Mouse (Mus musculus) forebrain, postnatal 0 days (tissue): ENCODE results near the gene Dpy19l3. TPM values are rescaled to one million over a fixed set of nuclear protein-coding genes. Genes with fewer than 3 reads are reported as not detected.
A peak's percentile ranks its signal among the peaks of the same experiment; 100 is the strongest.

Experiments
- ATAC-seq: fragments of 200-750 bp; cut with Nextera tagmentation; 2 replicates; pipeline ENCODE4 v1.8.0; 2017; ENCODE audit warnings: mild to moderate bottlenecking, moderate library complexity
- DNase-seq: peaks from one replicate; pipeline ENCODE4 v3.0.0-alpha.2; 2015
- H3K27ac ChIP-seq: fragments of 300-500 bp; sonication (generic); 2 replicates; pipeline ENCODE4 v1.5.1; 2014; ENCODE audit warnings: low read depth, mild to moderate bottlenecking, antibody characterized with exemption, low read length, moderate library complexity, mixed read lengths
- H3K27me3 ChIP-seq: fragments of 300-500 bp; sonication (generic); 2 replicates; pipeline ENCODE4 v1.6.1; 2014; ENCODE audit warnings: mild to moderate bottlenecking, low read length, mixed read lengths; ENCODE audit not compliant: insufficient read depth
- H3K36me3 ChIP-seq: fragments of 300-500 bp; sonication (generic); 2 replicates; pipeline ENCODE4 v1.6.1; 2014; ENCODE audit warnings: mild to moderate bottlenecking, moderate library complexity; ENCODE audit not compliant: insufficient read depth
- H3K4me1 ChIP-seq: fragments of 300-500 bp; sonication (generic); 2 replicates; pipeline ENCODE4 v1.6.1; 2014; ENCODE audit warnings: antibody characterized with exemption; ENCODE audit not compliant: insufficient read depth
- H3K4me2 ChIP-seq: fragments of 300-500 bp; sonication (generic); 2 replicates; pipeline ENCODE4 v1.6.1; 2014; ENCODE audit warnings: low read depth, mild to moderate bottlenecking, moderate library complexity
- H3K4me3 ChIP-seq: fragments of 300-500 bp; sonication (generic); 2 replicates; pipeline ENCODE4 v1.5.1; 2014; ENCODE audit warnings: low read depth, low read length, mixed read lengths
- H3K9ac ChIP-seq: fragments of 300-500 bp; sonication (generic); 2 replicates; pipeline ENCODE4 v1.6.1; 2014; ENCODE audit warnings: mild to moderate bottlenecking
- H3K9me3 ChIP-seq: fragments of 300-500 bp; sonication (generic); 2 replicates; pipeline ENCODE4 v1.6.1; 2016; ENCODE audit warnings: low read length
- CTCF ChIP-seq: sonication (generic); IDR thresholded peaks from 2 replicates; pipeline ENCODE4 v1.5.1; 2016; ENCODE audit warnings: antibody characterized with exemption, control low read depth, low read depth
- WGBS: fragments of 180-500 bp; shearing (Covaris S2); extraction: QIAGEN DNeasy Blood & Tissue Kit; methylation state at CpG from one replicate; pipeline ENCODE4 v1.1.7; 2014; 5-methylcytosine and 5-hydroxymethylcytosine counted together
- polyA plus RNA-seq: library from polyadenylated mRNA; unstranded; fragments of >200 nt; fragmentation: Nextera tagmentation; extraction: Ambion mirVana; gene quantifications from 2 replicates; pipeline ENCODE4 v1.2.1, GENCODE M21; 2015
- total RNA-seq: library from RNA; depleted of rRNA; stranded (reverse); fragments of >200 nt; gene quantifications from 2 replicates; pipeline ENCODE4 v1.2.3, GENCODE M21; 2014

The Dpy19l3 gene
- total and polyA plus RNA-seq, 2 experiments from 2014 or later, result 33.4 to 38.8 TPM

- Histone ChIP-seq H3K4me2 (no peak overlapping the region), H3K36me3 (peaks cover 52% of the 10 kb centered on the region), H3K4me3 (no peak overlapping the region), H3K27ac (no peak overlapping the region), H3K9ac (no peak overlapping the region), H3K9me3 (no peaks in the 10 kb centered on the region), H3K4me1 (no peaks in the 10 kb centered on the region), H3K27me3 (no peaks in the 10 kb centered on the region)
- WGBS, result 70% methylated on average over 14 of the region's 14 CpGs
- ATAC-seq, result no peak
- DNase-seq, result no peak
- TF ChIP-seq CTCF, result no peak
Observed at GRCm38 (mm10) chr7:35747397-35747964, 6.8 kb downstream of the Dpy19l3 start.

GRCm38 (mm10) chr7:35746686-35747396 is 7.4 kb downstream of the Dpy19l3 start:
- WGBS, result 94% methylated on average over 12 of the region's 12 CpGs
- Histone ChIP-seq H3K36me3 (peaks cover 52% of the 10 kb centered on the region), H3K27ac (no peak overlapping the region), H3K4me3 (no peak overlapping the region), H3K9ac (no peak overlapping the region), H3K27me3 (no peaks in the 10 kb centered on the region), H3K9me3 (no peaks in the 10 kb centered on the region), H3K4me2 (no peak overlapping the region), H3K4me1 (no peaks in the 10 kb centered on the region)
- no peak for TF ChIP-seq CTCF
- no peak for DNase-seq
- no peak for ATAC-seq

- H3K9ac ChIP-seq, result no peak overlapping the region
- H3K4me3 ChIP-seq, result no peak overlapping the region
- WGBS, result 93% methylated on average over 6 of the region's 6 CpGs
- H3K27me3 ChIP-seq, result no peaks in the 10 kb centered on the region
- no peak overlapping the region for H3K27ac ChIP-seq
- DNase-seq (no peak), ATAC-seq (no peak)
- no peaks in the 10 kb centered on the region for H3K4me1 ChIP-seq
- no peak overlapping the region for H3K4me2 ChIP-seq
- H3K9me3 ChIP-seq, result no peaks in the 10 kb centered on the region
- no peak for TF ChIP-seq CTCF
- peaks cover 47% of the 10 kb centered on the region for H3K36me3 ChIP-seq
Observed at GRCm38 (mm10) chr7:35745281-35745702, 9.0 kb downstream of the Dpy19l3 start.

GRCm38 (mm10) chr7:35744771-35745170 is 9.5 kb downstream of the Dpy19l3 start:
- no peak overlapping the region for H3K27ac ChIP-seq
- DNase-seq (no peak), ATAC-seq (no peak)
- H3K4me2 ChIP-seq, result no peak overlapping the region
- H3K9ac ChIP-seq, result no peak overlapping the region
- H3K27me3 ChIP-seq, result no peaks in the 10 kb centered on the region
- H3K4me3 ChIP-seq, result no peak overlapping the region
- TF ChIP-seq CTCF, result no peak
- no peaks in the 10 kb centered on the region for H3K9me3 ChIP-seq
- H3K4me1 ChIP-seq, result no peaks in the 10 kb centered on the region
- WGBS, result 88% methylated on average over 9 of the region's 9 CpGs
- peaks cover 47% of the 10 kb centered on the region for H3K36me3 ChIP-seq

- no peak overlapping the region for H3K4me3 ChIP-seq
- no peak overlapping the region for H3K4me2 ChIP-seq
- H3K4me1 ChIP-seq, result no peaks in the 10 kb centered on the region
- no peak for TF ChIP-seq CTCF
- H3K27me3 ChIP-seq, result no peaks in the 10 kb centered on the region
- H3K9me3 ChIP-seq, result no peaks in the 10 kb centered on the region
- WGBS, result 77% methylated on average over 5 of the region's 5 CpGs
- no peak overlapping the region for H3K9ac ChIP-seq
- peaks cover 27% of the 10 kb centered on the region for H3K36me3 ChIP-seq
- DNase-seq (no peak), ATAC-seq (no peak)
- H3K27ac ChIP-seq, result no peak overlapping the region
Observed at GRCm38 (mm10) chr7:35742310-35742709, 11.9 kb downstream of the Dpy19l3 start.

- H3K4me2 ChIP-seq, result no peak overlapping the region
- WGBS, result 53% methylated on average over 5 of the region's 5 CpGs
- H3K27ac ChIP-seq, result peak overlapping the region; percentile 36; the same call in 1 of the 2 replicates
- H3K4me3 ChIP-seq, result no peak overlapping the region
- TF ChIP-seq CTCF, result no peak
- H3K4me1 ChIP-seq, result no peaks in the 10 kb centered on the region
- H3K9me3 ChIP-seq, result no peaks in the 10 kb centered on the region
- H3K36me3 ChIP-seq, result peaks cover 25% of the 10 kb centered on the region
- ATAC-seq, result peak; percentile 76
- H3K27me3 ChIP-seq, result no peaks in the 10 kb centered on the region
- DNase-seq, result no peak
- no peak overlapping the region for H3K9ac ChIP-seq
Observed at GRCm38 (mm10) chr7:35741858-35742257, 12.4 kb downstream of the Dpy19l3 start.

- peak; percentile 72 for TF ChIP-seq CTCF
- WGBS, result 36% methylated on average over 5 of the region's 5 CpGs
- no peaks in the 10 kb centered on the region for H3K27me3 ChIP-seq
- no peaks in the 10 kb centered on the region for H3K9me3 ChIP-seq
- no peak overlapping the region for H3K27ac ChIP-seq
- peaks cover 16% of the 10 kb centered on the region for H3K36me3 ChIP-seq
- no peak overlapping the region for H3K4me3 ChIP-seq
- H3K4me2 ChIP-seq, result no peak overlapping the region
- ATAC-seq (peak; percentile 54; the same call in 1 of the 2 replicates), DNase-seq (peak; percentile 73)
- H3K4me1 ChIP-seq, result no peaks in the 10 kb centered on the region
- H3K9ac ChIP-seq, result no peak overlapping the region
Observed at GRCm38 (mm10) chr7:35740489-35741230, 13.6 kb downstream of the Dpy19l3 start.
